Mouse (Mus musculus) left cerebral cortex, adult 11 months (tissue): ENCODE data around the gene Nprl3.

Experiments
- DNase-seq: peaks from one replicate; pipeline ENCODE4 v3.0.0; 2022; ENCODE audit warnings: low spot score

The Nprl3 gene

DNA sequence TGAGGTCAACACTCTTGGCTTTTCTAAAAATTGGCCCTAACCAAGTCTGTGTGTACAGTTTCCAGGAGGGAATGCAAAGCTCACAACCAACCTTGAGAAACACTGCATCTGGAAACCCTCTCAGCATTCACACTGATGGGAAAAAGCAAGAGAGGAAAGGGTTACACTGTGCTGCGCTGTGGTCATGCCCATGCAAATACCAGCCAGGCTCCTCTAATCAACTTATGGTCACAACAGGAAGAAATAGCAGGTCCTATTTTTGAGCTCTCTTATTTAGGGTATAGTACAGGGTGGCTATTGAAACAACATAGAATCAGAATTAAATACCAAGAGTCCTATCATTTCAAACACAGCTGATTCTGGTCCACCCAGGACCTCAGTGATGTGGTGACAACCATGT, 22.9 kb downstream of the Nprl3 start:
- DNase-seq, result no peak

DNA sequence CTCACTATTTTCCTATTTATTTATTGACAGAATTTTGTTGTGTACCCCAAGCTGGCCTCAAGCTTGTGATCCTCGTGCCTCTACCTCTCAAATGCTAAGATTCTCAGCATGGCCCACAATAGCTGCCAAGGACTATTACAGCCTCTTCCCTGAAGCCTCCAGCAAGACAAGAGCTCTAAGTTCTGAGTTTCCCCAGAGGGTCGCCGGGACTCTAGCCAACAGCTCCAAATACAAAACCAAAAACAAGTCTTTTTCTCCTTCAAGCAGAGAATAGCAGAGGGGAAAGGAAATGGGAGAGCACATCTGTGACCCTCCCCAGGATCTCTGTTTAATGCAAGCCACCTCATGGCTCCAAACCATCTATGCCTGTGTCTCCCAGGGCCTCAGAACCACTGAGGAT, 23.4 kb downstream of the Nprl3 start:
- no peak for DNase-seq

DNA sequence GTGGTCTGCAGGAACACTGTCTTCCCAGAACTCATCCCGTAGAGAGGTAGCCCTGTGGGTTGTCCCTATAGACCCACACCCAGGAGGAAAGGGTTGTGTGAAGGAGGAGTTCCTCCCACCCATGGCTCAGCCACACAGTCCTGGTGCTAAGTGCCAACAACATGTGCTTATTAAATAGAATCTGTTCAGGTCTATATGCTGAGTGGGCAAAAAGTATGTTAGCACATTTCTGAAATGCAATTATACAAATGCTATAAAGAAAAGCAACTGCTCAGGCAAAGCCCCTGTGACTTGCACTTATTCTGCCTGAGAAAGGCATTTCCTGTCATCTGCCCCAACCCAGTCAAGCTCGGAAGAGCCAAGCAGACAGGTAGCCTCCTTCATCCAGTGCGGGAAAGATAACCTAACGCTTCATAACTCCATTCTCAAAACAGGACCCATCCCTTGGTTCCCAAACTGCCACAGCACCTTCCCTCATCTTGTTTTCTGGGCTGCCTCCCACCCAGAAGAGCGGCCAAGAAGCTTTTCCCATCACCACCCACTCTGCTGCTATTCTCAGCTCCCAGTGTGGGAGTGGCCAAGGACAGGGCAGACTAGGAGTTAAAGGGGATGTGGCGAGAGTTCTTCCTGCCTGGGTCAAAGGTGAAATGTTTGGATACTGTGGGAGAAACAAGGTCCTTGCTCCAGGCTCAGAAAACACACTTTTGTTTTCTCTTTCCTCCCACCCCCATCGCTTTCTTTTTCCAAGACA, 24.1 kb downstream of the Nprl3 start:
- no peak for DNase-seq

DNA sequence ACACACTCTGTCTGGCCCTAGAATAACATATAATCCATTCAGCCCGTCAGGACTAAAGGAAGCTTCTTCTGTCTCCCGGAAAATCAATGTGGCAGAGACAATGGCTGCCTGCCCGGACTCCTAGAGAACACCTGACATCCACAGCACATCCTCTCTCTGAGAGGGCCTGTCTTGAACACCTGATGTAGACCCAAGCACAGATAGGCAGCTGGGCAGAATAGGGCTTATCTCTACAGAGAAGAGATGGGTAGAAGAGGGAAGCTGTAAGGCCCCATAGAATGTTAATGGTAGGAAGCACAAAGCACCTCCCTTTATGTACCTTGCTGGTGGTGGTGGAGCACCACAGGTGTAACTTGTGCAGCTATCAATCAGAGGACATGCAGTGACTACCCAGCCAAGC, 25.3 kb downstream of the Nprl3 start:
- no peak for DNase-seq

DNA sequence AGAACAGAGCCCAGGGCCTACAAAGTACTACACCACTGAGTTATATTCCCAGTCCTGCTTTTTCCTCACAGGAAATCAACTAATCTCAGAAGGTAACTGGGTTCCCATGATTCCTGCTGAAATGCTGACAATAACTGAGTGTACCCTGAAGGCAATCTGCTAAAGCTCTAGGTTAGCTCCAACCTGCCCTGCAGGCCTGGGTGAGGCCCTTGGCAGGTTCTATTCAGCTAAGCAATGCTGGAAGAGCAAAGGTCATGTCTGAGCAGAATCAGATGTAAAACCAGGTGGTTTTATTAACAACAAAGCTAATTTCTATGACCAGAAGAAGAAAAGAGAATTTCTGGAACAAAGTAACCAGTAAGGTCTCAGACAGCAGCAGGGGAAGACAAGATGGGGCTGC, 26.1 kb downstream of the Nprl3 start:
- DNase-seq, result no peak

DNA sequence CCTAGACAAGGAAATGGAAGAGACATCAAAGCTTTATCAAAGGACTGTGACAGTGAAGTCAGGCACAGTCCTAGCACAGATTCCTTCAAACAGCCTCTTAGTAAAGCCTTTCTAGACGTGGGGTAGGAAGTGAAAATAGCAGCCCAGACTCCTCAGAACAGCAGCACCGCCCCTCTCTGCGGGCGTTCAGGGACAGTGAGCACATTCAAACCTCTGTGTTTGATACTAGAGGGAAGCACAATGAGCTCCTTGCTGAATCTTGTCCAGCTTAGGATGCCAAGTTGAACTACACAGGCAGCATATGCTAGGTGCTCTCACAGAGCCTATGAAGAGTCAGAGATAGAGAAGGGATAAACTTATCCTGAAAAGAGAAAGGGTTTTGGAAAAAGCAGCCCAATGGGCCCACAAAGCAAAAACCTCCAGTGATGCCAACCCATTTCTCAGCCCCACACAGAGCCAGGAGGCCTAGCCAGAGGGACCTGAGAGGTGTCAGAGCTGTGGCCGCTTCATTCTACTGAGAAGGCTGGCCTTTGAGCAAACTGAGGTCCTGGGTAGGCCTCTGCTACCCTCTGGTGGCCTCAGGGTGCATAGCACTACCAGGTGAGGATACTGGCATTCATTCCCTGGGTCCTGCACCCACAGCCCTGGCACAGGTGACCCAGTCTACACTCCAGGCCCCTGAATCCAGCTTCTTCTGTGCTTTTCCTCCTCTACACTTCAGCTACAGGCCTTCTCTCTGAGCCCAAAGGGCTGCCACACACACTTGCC, 29.2 kb downstream of the Nprl3 start:
- DNase-seq, result no peak

DNA sequence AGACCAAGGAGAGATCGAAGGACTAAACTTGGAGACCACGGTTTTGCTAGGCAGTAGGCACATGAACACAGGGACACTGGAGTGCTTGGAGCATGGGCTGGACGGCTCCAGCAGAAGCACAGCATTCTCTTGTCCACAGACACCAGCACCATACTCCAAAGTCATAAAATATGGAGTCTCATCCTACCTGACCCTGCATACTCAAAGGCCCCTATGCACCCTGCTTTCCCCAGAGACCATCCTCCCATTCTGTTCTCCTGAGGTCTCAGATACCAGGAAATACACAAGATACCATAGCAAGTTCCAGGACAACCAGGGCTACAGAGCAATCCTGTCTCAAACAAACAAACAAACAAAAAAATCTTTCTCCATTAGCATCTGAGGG, 30.1 kb downstream of the Nprl3 start:
- DNase-seq, result no peak

DNA sequence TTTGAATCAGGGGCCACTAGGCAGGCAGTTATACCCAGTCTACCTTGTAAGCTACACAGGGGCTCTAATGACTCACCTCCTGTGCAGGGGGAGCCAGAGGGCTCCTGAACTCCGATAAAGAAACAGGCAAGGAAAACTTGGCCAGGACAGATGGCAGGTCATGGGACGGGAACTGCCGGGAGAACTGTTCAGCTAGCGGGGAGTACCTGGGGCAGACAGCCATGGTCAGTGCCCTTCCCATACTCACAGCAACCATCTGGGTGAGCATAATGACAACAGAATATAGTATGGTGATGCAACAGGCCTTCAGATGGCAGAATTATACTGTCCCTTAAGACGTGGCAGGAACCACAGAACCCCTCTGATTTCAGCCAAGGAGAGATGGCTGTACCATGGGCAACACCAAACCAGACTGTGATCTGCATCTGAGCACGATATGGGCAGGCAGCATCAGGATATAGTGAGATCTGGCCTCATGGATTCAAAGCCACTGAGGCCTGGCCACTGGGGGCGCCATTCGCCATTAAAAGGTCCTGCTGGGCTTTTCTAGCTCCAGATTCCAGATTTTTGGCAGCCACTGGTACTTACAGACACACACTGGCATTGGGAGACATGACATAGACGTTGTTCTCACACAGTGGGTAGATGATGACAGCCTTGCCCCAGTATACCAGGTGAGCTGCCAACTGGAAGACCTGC, 30.6 kb downstream of the Nprl3 start:
- DNase-seq, result no peak

DNA sequence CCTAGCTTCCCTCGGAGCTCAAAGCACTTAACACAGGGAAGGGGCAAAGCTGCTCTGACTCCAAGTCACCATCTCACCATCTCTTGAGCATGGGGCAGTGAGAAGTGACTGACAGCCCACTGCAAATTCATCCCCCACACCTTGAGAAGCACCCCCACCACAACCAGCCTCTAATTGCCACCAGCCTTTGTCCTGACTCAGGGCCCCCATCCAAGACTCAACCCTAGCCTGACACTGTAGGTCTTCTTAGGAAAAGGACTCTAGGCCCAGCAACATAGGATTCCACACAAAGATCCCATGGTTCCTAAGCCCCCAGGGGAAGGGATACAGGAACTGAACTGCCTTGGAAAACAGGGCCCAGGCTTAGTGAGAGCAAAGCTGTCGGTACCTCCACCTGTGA, 31.4 kb downstream of the Nprl3 start:
- DNase-seq, result no peak

DNA sequence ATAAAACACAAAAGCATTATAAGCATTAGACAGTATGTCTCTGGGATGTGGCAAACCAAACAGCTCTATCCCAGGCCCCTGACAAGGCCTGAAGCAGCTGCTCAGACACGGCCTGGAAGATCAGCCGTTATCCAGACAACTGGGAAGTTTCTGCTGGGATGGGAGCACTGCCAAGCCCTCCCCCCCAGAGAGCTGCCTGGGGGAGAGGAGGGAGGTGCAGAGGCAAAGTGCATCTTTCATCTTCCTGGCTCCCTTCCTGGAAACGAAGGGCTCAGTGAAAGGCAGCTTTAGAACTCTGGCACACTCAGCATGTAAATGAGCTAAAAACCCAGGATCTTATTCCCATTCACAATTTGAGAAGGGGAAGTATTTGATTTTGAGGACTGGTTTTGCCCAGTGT, 31.9 kb downstream of the Nprl3 start:
- DNase-seq, result no peak

DNA sequence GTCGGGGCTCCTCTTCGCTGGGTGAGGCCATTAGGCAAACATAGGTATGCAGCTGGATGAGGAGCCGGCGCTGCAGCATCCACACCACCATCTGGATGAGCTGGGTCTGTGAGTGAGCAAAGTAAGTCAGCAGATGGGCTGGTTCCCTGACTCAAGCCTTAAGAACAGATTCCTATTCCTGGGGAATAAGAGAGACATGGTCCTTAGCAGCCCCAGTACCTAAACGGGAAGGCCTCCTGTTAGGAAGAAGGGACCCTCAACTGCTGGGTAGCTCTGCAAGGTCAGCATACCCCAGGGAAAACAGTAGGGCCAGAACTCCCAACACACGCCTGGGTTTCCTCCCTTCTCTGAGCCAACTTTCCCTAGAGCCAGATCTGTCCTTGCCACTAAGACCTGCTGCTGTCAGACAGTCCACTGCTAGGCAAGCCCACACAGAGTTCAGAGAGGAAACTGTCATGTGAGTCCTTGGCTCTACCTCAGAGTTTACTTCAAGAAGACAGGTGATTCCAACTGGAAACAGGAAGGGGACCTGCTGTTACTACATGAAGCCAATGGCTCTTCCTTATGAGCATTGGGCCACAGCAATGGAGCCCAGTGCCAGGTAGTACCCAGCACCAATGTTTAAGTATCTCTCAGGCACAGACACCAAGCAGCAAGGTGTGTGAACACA, 32.6 kb downstream of the Nprl3 start:
- DNase-seq, result no peak

DNA sequence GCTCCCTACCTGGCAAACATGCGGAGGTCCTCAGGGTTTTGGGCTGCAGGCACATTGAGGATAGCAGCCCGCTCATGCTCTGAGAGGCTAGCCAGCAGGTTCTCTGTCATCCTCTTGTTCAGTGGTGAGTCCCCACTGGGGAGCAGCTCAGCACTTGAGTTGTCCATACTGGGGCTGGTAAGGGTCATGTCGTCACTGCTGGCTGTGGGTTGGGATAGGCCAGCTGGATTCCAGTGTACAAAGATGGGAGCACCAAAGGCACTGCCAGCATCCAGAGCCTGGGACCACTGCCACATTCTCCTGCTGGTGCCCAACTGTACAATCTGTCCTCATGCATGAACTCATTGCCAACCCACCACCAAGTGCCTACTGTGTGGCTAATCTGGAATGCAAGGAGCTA, 33.6 kb downstream of the Nprl3 start:
- no peak for DNase-seq

DNA sequence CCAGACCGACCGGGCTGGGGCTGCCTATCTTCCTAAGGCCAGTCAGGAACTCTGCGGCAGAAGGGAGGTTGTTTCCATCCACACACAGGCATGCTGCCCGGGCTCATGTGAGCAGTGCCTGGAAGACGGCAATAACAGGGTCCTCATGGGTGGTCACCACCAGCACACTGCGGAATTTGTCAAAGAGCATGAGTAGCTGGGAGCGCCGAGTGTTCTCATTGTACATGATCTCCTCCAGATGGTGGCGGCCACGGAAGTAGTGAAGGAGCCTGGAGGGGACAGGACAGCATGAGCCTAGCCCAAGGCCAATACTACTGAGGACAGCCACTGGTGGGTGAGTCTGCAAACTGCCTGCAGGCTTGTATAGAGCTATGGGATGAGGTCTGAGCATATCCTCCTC, 34.7 kb downstream of the Nprl3 start:
- no peak for DNase-seq

DNA sequence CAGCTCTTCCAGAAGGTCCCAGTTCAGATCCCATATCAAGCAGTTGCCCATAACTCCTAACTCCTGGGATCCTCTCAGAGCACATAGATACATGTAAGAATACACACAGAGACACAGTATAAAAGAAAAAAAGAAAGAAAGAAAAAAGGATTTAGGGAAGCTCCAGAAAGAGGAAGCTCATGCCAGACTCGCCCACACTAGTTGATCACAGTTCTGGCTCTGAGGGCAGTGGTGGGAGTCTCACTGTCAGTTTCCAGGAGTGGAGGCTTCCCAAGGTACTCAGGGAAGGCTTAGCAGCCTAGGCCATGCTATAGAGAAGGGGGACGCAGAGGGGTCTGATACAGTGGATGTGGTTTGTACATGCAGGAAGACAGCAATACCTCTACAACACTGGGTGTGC, 36.4 kb downstream of the Nprl3 start:
- no peak for DNase-seq

DNA sequence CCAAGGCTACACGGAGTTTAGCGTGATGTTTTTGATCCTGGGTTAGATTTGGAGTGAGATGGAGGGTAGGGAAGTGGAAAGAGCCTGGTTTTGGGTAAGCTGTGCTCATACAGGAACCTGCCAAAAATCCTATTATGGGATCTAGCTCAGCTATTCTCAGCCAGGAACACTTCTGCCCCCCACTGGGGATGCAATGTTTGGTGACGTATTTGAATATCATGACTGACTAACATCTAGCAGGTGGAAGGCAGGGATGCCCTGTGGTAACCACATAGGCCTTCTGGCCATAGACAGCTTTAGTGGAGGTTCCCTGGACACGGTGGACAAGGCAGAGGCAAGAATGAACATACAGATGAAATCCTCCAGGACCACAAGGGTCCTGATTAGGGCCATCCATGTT, 37.3 kb downstream of the Nprl3 start:
- DNase-seq, result no peak

DNA sequence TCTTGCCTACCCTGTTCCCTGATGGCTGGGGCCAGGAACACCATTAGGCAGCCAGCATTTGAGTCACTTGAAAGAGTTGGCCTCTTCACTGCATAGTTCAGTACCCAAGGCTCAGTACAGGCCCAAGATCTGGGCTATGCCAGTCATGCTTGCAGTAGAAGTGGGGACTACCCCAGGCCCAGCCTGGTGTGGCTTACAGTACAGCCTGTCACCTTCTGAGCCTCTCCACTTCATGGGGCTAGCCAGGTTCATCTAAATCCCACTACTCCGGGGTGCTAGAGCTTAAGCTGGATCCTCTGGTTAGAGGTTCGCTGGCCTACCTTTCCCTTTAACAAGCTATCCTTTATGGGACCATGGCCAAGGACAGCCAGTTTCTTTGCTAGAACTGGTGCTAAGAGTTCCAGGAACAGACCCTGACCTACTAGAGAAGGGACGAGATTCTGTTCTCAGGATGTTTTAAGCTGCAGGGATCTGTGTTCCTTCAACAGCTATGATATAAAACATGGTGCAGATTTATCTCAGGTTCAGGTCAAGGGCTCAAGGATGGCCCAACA, 39.1 kb downstream of the Nprl3 start:
- no peak for DNase-seq

DNA sequence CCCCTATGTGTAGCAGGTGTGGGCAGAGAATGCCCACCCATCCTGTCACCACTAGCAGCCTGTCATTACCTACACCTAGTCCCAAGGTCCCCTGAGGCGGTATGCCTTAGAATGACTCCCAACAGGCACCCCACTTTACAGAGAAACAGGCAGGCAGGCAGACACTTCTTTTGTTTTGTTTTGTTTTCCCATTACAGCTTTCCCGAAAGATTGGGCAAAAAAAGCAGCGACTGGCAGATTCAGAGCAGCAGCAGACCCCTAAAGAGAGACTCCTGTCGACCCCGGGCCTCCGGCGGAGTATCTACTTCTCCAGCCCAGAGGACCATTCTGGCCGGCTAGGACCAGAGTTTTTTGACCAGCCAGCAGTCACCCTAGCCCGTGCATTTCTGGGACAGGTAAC, 40.0 kb downstream of the Nprl3 start:
- DNase-seq, result no peak

DNA sequence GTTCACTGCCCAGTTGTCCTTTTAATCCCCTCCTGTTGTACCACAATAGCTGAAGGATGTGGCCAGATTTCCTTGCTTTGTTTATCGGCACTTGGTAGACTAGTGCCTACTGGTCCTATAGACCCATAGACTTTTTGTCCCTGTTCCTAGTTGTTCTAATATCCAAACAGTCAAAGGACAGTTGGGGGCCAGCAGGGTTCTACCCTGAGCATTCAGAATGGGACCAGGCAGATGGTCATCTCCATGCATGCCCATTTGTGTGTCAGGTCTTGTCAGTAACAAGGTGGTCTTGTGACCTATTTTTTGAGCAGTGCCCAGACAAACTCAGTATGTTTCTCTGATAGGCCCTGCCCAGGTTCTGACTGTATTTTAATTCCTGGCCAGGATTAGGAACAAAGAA, 40.5 kb downstream of the Nprl3 start:
- no peak for DNase-seq

DNA sequence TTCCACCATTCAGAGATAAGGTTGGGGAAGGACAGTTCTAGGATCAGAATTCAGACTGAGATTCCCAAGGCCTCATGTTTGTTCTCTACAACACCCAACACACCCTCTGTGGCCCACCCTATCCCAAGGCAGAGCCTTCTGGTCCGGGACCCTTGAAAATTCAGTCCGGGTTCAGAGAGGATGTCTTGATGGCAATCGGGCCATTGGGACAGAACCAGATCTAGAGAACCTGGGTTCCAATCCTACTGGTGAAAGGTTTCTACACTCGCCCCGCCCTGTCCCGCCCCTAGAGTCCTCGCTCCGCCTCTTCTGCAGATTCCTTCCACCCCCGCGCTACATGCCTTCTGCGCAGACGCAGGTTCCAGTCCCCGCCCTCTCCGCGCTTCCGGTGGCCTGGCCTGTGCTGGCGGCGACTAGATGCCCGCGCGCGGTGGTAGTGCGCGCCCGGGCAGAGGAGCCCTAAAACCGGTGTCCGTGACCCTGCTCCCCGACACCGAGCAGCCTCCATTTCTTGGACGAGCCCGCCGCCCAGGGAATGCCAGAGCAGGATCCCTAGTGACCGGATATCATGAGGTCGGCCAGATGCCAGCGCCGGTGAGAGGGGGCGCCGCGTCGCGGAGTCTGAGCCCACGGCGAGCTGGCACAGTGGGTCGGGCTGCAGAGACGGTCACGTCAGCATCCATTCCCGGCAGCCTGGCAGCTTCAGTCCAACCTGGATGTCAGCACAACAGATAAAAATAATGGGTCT, 41.2 kb downstream of the Nprl3 start, which contains the start of gene Mpg:
Mpg (plus strand) TSS at position 382 of the 748 bp plus-strand sequence.
- peak; percentile 80 for DNase-seq

DNA sequence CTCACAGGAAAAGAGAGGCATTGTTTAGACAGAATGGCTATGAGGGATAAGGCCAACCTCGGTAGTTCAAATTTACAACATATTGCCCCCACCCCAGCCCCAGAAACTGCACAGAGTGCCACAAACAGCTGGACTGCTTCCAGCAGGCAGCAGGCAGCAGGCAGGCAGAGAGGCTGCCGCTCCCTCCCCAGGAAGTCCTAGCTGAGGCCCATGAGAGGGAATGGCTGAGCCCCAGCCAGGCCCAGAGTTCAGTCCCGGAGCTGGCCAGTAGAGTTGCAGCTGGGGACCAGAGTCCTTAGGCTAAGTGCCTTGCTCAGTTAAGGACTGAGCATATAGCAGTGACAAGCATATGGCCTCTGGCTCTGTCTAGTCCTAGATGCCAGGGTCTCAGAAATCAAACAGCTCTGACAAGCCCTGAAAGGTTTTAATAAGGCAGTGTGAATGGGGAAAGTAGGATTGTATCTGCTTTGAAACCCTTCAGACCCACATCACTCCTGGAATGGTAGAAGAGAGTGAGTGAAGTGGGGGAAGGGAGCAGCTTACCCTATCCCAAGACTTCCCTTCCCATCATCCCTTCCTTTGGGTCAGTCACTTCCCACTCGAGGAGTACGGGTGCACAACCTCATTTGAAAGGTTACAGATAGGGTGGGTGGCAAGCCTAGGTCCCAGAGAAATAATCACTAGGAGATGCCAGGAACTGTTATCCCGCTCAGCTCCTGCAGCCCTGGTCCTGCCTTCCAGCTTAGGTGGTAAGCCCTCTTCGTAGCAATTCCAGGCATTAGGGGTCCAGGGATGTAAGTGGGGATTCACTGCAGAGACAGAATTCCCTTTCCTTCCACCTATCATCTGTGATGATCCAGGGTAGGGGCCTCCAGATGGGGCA, 42.0 kb downstream of the Nprl3 start:
- no peak for DNase-seq
